Mouse (Mus musculus): ENCODE data around the gene Srebf2. TPM values are rescaled to one million over a fixed set of nuclear protein-coding genes. Genes with fewer than 3 reads are reported as not detected.

The Srebf2 gene
- total and polyA plus RNA-seq, 3 experiments, result 93.2 to 261 (median 101) TPM

- DNase-seq, result no peak
Observed at GRCm38 (mm10) chr15:82181131-82181530, 34.1 kb downstream of the Srebf2 start.

- DNase-seq, result no peak
Observed at GRCm38 (mm10) chr15:82182311-82182710, 35.3 kb downstream of the Srebf2 start.

DNA sequence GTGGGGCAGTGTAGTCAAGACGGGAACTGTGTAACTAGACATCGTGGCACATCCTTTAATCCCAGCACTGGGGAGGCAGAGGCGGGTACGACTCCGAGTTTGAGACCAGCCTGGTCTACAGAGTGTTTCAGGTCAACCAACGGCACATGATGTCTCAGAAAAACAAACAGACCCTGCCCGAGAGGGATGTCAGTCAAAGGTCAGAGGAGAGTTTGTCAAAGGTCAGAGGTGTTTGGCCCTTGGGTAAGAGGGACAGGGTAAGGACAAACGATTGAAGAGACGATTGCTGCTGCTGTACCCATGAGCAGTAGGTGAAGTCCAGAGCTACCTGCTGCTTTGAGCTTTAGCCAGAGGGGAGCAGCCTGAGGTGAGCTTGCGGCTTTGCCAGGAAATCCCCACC, 36.6 kb downstream of the Srebf2 start:
- no peak for DNase-seq

- no peak for DNase-seq
Observed at GRCm38 (mm10) chr15:82184183-82184582, 37.2 kb downstream of the Srebf2 start.

- no peak for DNase-seq
Observed at GRCm38 (mm10) chr15:82184656-82185055, 37.7 kb downstream of the Srebf2 start.

DNA sequence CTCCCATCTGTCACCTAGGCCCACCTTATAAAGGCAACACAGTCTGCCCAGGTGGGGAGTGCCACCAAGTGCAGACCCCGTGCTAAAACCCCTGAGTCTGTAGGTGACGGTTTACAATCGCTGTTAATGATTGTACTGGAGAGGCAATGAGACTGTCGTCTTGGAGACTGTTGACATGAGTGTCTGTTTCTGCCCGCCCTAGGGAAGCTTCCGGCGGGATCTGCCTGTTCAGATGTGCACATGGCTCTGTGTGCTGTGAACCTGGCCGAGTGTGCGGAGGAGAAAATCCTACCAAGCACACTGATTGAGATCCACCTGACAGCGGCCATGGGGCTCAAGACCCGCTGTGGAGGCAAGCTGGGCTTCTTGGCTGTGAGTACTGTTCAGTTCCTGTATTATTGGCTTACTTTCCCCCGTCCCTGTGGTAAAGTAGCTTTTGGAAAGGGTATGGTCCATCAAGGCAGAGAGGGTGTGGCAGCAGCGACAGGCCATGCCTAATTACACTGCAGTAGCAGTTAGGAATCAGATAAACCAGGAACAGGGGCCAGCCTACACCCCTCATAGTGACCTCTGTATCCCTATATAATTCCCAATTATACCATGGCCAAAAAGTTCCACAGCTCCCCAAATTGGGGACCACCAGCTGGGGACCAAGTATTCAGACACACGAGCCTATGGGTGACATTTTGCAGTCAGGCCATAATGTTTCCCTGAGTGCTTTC, 38.2 kb downstream of the Srebf2 start:
- no peak for DNase-seq

GRCm38 (mm10) chr15:82186131-82186530, 39.1 kb downstream of the Srebf2 start:
- DNase-seq, result no peak

- no peak for DNase-seq
Observed at GRCm38 (mm10) chr15:82186931-82187330, 40.0 kb downstream of the Srebf2 start.

DNA sequence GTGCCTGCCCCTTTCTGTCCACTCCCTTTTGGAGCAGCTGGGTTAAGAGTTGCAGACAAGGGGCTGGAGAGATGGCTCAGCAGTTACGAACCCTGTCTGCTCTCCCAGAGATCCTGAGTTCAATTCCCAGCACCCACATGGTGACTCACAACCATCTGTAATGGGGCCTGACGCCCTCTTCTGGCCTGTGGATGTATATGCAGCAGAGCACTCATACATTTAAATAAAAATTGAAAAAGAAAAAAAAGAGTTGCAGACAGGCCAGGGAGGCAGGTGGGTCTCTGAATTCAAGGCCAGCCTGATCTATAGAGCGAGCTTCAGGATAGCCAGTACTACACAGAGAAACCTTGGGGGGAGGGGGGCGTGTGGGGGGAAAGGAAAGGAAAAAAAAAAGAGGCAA, 40.4 kb downstream of the Srebf2 start:
- DNase-seq, result no peak

DNA sequence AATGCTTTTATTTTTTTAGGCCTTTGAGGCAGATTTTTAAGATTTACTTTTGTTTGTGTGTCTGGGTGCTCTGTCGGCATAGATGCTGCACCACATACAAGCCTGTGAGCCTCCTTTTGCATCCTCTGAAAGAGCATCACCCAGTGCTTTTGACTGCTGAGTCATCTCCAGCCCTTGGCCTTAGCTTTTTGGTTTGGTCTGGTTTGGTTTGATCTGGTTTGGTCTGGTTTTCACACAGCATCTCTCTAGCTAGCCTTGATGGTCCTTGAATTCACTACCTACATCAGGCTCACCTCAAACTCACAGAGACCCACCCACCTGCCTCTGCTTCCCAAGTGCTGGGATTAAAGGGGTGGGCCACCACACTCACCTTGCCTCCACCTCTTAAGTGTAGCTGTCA, 40.9 kb downstream of the Srebf2 start:
- DNase-seq, result no peak

DNA sequence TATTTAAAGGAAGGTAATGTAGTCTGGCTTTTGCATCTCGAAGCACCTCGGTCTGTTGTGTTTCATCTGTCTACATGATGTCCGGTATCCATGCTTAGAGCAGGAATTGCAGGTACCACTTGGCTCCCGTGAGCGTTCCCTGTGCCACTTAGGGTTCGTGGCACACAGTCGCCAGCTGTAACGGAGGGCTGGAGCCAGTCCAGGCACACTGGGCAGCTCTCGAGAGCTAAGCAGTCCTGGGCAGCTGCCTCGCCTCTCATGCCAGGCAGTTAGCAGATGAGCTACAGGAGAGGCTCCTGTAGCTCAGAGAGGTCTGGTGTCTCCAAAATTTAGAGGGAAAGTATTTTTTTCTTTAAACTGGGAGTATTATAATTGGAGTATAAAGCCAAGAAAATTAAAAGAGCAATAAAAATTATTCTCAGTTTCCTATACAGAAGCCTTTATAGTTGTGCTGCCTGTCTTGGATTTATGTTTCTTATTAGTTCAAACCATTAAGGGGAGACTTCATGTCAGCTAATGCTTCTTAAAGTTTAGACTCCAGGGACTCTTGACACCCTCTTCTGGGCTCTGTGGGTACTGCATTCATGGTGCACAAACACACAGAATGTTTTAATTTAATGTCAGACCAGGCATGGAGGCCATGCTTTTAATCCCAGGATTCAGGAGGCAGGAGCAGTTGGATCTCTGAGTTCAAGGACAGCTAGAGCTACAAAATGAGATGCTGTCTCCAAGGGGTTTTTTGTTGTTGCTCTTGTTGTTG, 41.7 kb downstream of the Srebf2 start:
- DNase-seq, result peak; percentile 28

GRCm38 (mm10) chr15:82192617-82193016, 45.6 kb downstream of the Srebf2 start:
- no peak for DNase-seq

GRCm38 (mm10) chr15:82196300-82196699, 49.3 kb downstream of the Srebf2 start:
- no peak for DNase-seq

GRCm38 (mm10) chr15:82197246-82197750, 50.3 kb downstream of the Srebf2 start:
- DNase-seq, result no peak

DNA sequence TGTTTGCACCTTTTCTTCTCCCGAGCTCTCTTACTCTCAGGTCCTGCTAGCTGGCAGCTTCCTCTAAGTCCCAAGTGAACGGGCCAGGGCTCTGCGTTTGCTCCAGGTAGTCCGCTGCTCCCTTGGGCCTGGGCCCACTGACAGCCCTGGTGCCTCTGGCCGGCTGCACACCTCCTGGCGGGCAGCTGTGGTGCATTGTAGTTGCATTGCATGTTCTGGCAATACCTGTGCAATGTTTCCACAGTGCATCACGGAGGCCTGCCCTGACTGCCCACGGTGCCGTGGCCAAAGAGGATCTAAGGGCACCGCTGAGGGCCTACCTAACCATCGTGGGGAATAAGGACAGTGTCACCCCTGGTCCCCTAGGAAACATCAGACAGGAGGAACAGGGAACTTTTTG, 51.0 kb downstream of the Srebf2 start:
- no peak for DNase-seq

DNA sequence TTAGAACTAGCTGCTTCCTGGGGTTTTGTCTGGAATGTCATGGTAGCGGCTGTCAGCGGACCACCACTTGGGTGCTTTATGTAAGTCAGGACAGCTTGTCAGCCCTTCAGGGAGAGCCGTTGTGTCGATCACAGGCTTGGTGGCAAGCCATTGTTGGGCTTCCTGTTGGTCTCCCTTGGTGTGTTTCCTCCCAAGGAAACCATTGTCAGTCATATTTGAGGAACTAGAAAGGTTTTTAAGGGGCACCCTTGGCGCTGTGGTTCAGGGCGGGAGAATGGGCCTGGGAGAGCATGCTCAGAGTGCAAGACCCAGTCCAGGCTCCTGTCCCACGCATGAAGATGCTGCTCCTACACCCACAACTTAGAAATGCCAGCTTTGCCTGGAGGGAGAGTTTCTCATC, 51.4 kb downstream of the Srebf2 start:
- no peak for DNase-seq

GRCm38 (mm10) chr15:82199546-82199945, 52.6 kb downstream of the Srebf2 start:
- no peak for DNase-seq

DNA sequence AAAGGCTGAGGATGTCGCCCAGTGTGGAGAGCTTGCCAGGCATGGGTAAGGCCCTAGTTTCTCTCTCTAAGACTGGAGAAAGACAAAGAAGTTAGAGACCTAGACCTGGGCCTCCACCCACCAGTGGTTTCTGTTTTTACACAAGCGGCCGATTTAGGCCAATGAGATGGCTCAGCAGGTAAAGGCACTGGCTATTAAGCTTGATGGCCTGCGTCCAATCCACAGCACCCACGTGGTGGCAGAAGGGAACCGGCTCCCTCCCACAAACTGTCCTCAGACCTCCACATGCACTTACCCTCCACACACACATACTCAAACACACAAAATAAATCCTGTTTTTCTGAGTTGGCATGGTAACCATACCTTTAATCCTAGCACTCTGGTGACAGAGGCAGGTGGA, 55.1 kb downstream of the Srebf2 start:
- DNase-seq, result no peak

- no peak for DNase-seq
Observed at GRCm38 (mm10) chr15:82203090-82203489, 56.1 kb downstream of the Srebf2 start.

DNA sequence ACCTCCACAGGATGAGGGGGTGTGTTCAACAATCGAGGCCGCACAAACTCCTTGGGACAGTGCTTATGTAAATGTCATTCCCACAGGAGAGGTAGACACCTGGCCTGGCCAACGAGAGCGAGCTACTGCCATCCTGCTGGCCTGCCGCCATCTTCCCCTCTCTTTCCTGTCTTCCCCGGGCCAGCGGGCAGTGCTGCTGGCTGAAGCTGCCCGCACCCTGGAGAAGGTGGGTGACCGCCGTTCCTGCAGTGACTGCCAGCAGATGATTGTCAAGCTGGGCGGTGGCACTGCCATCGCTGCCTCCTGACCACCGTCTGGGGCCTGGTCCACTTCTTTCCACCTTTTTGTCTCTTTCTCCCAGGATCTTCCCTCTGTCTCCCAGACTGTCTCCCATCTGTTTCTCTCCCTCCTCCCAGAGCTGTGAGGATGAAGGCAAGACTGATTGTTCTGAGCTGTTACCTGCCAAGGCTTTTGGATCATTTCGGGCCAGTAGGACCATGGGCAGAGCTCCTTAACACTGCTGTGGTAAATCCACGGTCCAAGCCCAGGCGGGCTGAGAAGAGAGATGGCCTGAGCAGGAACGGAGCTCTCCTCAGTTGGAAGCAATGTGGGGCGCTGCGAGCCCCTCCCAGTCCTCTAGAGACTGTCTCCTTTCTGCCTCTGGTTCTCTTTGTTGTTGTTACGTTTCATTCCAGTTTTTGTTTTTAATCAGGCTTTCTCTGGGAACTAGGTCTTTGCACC, 56.8 kb downstream of the Srebf2 start:
- DNase-seq, result no peak

GRCm38 (mm10) chr15:82204680-82205371, 57.8 kb downstream of the Srebf2 start:
- no peak for DNase-seq

Measured in adrenal gland, adult 2 months (tissue).